Mouse (Mus musculus) megakaryocyte, embryonic 14.5 days (primary cell): ENCODE results near the gene Rad51b.

Experiments
- FLI1 ChIP-seq: IDR thresholded peaks from 2 replicates; pipeline ENCODE4 v1.6.1; 2012; ENCODE audit warnings: low read length, inconsistent platforms, mixed read lengths
- GATA1 ChIP-seq: IDR thresholded peaks from 3 replicates; pipeline ENCODE4 v1.6.1; 2012; ENCODE audit warnings: mixed read lengths, low read length, inconsistent platforms, borderline replicate concordance

DNA sequence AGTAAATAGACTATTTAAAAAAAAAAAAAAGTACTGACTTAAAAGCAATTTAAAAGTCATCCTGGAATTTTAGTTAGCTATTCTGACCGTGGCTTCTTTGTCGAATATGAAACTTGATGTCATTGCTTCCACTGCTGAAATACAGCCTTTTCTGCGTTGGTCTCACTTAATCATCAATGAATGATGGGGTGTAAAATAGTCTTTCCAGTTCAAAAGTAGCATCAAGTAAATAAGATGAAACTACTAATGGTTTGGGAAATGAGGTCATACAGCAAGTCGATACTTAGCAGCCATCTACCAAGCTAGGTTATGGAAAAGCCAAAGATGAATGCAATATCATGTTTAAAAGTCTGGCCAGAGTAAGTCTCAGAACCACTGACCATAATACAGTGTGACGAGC is 491.3 kb downstream of the Rad51b start:
- no peak for TF ChIP-seq GATA1
- no peak for TF ChIP-seq FLI1
